Mouse (Mus musculus) ovary, postnatal 10 days (tissue): ENCODE measurements around the gene Bfsp2.

ENCODE experiments used
- DNase-seq: peaks from one replicate; pipeline ENCODE4 v3.0.0; 2022; ENCODE audit warnings: low spot score

Gene Bfsp2

DNA sequence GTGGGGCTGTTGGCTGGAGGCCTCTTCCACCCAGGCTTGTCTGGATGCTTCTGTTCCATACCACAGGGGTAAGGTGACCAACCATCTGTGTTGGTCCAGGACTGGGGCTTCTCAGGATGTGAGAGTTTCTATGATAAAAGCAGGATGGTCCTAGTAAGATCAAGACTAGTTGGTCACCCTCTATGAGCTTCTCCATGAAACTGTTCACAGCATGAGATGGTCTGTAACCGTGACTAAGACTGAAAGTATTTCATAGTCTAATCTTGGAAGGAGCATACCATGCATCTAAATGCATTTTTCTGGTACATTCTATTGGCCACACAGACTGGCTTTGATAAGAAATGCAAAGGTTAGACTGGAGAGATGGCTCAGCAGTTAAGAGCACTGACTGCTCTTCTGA is 96.6 kb downstream of the Bfsp2 start:
- no peak for DNase-seq

DNA sequence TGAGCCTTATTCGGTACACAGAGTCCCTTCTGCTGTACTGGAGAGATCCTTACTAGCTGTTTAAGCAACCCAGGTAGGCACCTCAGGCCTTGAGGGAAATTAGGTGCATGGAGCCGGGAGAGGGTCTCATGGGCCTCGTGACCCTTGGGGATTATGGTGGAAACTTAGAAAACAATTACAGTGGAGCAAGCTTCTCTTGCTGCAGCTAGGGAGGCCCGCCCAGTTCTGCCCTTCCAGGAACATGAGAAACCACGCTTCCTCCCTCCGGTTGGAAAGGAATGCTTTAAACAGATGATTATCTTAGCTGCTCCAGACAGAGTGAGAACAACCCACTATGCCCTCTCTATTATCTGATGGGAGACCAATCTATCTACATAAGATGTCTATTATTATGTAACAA is 97.2 kb downstream of the Bfsp2 start:
- DNase-seq, result no peak

DNA sequence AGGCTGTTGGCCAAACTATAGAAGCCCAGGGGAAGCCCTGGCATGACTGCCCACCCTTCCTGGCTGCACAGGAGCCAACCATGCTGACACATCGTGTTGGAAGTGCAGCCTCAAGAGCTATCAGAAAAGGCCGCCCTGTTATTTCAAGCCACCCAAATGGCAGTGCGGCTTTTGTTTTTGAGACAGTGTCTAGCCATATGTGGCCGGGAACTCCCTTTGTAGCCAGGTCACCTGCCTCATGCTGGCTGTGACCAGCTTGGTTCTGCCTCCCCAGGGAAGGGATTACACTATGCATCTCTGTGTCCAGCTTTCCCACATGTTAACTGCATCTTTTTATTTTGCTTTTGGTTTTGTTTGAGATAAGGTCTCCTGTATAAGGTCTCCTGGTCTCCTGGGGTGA is 99.7 kb downstream of the Bfsp2 start:
- no peak for DNase-seq

DNA sequence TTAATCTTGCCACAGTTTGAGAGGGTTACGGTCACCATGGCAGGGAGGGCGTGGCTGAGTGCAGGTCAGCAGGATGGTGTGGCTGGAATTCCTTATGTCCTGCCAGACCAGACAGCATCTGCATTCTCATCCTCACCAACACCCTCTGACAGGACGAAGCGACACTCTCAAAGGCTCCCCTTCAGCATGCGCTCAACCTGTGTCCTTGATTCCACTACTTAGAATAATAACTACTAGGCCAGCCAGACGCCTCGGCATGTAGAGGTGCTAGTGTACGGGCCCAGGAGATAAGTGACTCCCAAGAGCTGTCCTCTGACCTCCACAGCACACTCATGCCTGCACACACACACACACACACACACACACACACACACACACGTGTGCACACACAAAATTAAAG is 101.0 kb downstream of the Bfsp2 start:
- DNase-seq, result no peak

DNA sequence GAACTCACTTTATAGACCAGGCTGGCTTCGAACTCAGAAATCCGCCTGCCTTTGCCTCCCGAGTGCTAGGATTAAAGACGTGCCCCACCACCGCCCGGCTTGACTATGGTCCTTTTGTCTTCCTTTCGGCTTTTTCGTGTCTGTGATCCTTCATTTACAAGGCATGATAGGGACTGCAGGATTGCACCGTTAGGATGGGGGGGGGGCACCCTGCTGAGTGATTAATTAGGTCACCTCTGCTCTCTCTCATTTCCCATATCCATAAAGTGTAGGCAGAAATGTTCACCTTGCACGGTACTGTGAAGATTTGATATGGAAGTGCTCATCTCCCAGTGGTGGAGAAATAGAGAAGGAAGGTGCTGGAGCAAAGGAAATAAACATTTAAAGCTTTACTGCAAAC is 101.5 kb downstream of the Bfsp2 start:
- no peak for DNase-seq

DNA sequence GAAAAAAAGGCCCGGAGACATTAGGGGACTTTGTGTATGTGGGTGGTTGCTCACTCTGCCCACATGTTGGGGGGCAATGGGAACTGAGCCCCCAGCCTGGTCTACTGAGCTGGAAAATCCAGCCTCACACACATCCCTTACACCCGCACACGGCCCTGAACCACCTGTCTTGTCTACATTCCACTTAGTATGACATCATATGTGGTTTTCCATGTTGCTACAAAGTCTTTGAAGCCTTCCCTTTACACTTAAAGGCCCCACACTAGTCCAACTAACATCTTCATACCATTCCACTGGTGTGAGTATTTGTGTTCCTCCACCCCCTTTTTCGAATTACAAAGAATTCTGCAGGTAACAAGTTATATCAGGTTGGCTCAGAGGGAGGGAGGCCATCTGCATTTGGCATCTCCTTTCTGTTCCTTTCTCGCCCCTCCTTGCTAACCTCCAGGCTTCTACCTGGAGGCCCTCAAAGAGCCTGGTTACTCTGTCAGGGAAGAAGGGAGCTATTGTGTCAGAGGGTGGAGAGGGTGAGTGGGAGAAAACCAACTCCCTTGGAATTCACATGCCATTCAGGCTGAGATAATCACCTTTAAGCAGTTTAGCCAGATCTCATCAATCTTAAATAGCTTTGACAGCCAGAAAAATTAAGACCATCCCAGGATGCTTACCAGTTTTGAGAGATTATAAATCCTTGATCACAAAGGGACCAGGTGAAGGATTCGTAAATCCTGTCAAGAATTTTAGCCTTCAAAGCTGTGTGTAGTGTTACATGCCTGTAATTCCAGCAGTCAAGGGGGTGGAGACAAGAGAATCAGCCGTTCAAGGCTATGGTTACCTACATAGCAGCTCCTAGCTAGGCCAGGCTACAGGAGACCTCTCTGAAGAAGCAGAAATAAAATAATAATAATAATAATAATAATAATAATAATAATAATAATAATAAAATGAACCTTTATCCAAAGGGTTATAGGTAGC is 103.6 kb downstream of the Bfsp2 start:
- DNase-seq, result no peak
